Mouse (Mus musculus) G1E (cell line): Measurements from ENCODE around the gene Arhgap32. TPM values are rescaled to one million over a fixed set of nuclear protein-coding genes. Genes with fewer than 3 reads are reported as not detected.

Source experiments
- ATAC-seq: 2 replicates; pipeline ENCODE4 v1.8.0; 2016; ENCODE audit warnings: mild to moderate bottlenecking; ENCODE audit not compliant: insufficient number of reproducible peaks, poor library complexity, low FRiP score, severe bottlenecking; ENCODE audit errors: extremely low read depth
- DNase-seq: peaks from one replicate; pipeline ENCODE4 v3.0.0; 2012; ENCODE audit warnings: low spot score
- H3K27me3 ChIP-seq: 2 replicates; pipeline ENCODE4 v1.6.1; 2012; ENCODE audit warnings: mild to moderate bottlenecking, low read length, inconsistent platforms; ENCODE audit not compliant: insufficient read depth
- H3K36me3 ChIP-seq: replicated peaks from 2 replicates; pipeline ENCODE3; 2012; ENCODE audit warnings: mild to moderate bottlenecking, inconsistent platforms
- H3K4me1 ChIP-seq: 2 replicates; pipeline ENCODE4 v1.6.1; 2012; ENCODE audit warnings: low read depth, low read length, inconsistent platforms, mixed read lengths; ENCODE audit not compliant: insufficient read depth
- H3K4me3 ChIP-seq: 2 replicates; pipeline ENCODE4 v1.5.1; 2012; ENCODE audit warnings: low read depth, mild to moderate bottlenecking, inconsistent platforms, low read length, moderate library complexity, mixed read lengths
- H3K9me3 ChIP-seq: replicated peaks from 2 replicates; pipeline ENCODE4 v1.6.1; 2012; ENCODE audit warnings: inconsistent platforms
- CTCF ChIP-seq: IDR thresholded peaks from 2 replicates; pipeline ENCODE4 v1.5.1; 2012; ENCODE audit warnings: low read depth, low read length, inconsistent platforms, mixed read lengths
- GATA1 ChIP-seq: IDR thresholded peaks from 2 replicates; pipeline ENCODE4 v1.6.1; 2012; ENCODE audit warnings: borderline replicate concordance, low read length, inconsistent platforms, mixed read lengths
- GATA2 ChIP-seq: IDR thresholded peaks from 2 replicates; pipeline ENCODE4 v1.6.1; 2012; ENCODE audit warnings: low read depth, low read length, inconsistent platforms, borderline replicate concordance
- POLR2AphosphoS5 ChIP-seq: IDR thresholded peaks from 2 replicates; pipeline ENCODE4 v1.6.1; 2012; ENCODE audit warnings: low read depth, low read length, inconsistent platforms; ENCODE audit not compliant: insufficient replicate concordance
- TAL1 ChIP-seq: conservative IDR thresholded peaks from 2 replicates; pipeline ENCODE4 v1.6.1; 2012; ENCODE audit warnings: low read depth, low read length, inconsistent platforms, mixed read lengths
- polyA plus RNA-seq: library from polyadenylated mRNA; stranded (reverse); fragments of >175 nt; gene quantifications from 2 replicates; pipeline ENCODE4 v1.2.3, GENCODE M21; 2012
- total RNA-seq, 2 experiments: library from RNA; stranded (forward) in 1 of 2; stranded (reverse) in 1 of 2; fragments of 200-1000 nt in 1 of 2; fragments of >200 nt in 1 of 2; fragmentation: Nextera tagmentation in 1 of 2; gene quantifications; 2 replicates each; pipeline ENCODE4 v1.2.3; 2014 to 2017

The Arhgap32 gene
- total and polyA plus RNA-seq, 3 experiments, result 0.01 to 0.05 TPM; not detected in 1

- Histone ChIP-seq H3K4me1 (no peaks in the 10 kb centered on the region), H3K27me3 (no peaks in the 10 kb centered on the region), H3K36me3 (no peaks in the 10 kb centered on the region), H3K4me3 (no peak overlapping the region), H3K9me3 (0 out of 2 replicates have a peak, but pooled peaks cover 2% of the 10 kb centered on the region)
- ATAC-seq (no peak), DNase-seq (no peak)
- no peak for TF ChIP-seq GATA1
- no peak for TF ChIP-seq CTCF
- TF ChIP-seq GATA2, result no peak
- TF ChIP-seq TAL1, result no peak
These were observed 65.2 kb downstream of the Arhgap32 start for GRCm38 (mm10) chr9:32181170-32181569.

GRCm38 (mm10) chr9:32186489-32186888 is 70.6 kb downstream of the Arhgap32 start:
- no peak for ATAC-seq
- 0 out of 2 replicates have a peak, but pooled peaks cover 2% of the 10 kb centered on the region for H3K9me3 ChIP-seq
- H3K27me3 ChIP-seq, result no peaks in the 10 kb centered on the region
- no peaks in the 10 kb centered on the region for H3K36me3 ChIP-seq
- TF ChIP-seq POLR2AphosphoS5 (no peak), GATA1 (no peak), GATA2 (no peak), TAL1 (no peak), CTCF (no peak)
- H3K4me1 ChIP-seq, result no peaks in the 10 kb centered on the region
- no peak overlapping the region for H3K4me3 ChIP-seq
- no peak for DNase-seq

GRCm38 (mm10) chr9:32192295-32193073 is 76.5 kb downstream of the Arhgap32 start:
- no peak overlapping the region for H3K4me3 ChIP-seq
- H3K9me3 ChIP-seq, result 0 out of 2 replicates have a peak, but pooled peaks cover 3% of the 10 kb centered on the region
- no peaks in the 10 kb centered on the region for H3K27me3 ChIP-seq
- TF ChIP-seq CTCF (no peak), GATA2 (no peak), GATA1 (no peak), TAL1 (no peak), POLR2AphosphoS5 (no peak)
- DNase-seq (no peak), ATAC-seq (no peak)
- H3K36me3 ChIP-seq, result no peaks in the 10 kb centered on the region
- H3K4me1 ChIP-seq, result no peaks in the 10 kb centered on the region

- no peak overlapping the region for H3K4me3 ChIP-seq
- no peaks in the 10 kb centered on the region for H3K9me3 ChIP-seq
- TF ChIP-seq GATA1, result no peak
- no peak for TF ChIP-seq POLR2AphosphoS5
- TF ChIP-seq CTCF, result no peak
- no peak for TF ChIP-seq TAL1
- no peak for TF ChIP-seq GATA2
- no peaks in the 10 kb centered on the region for H3K36me3 ChIP-seq
- ATAC-seq, result no peak
- no peak for DNase-seq
- no peaks in the 10 kb centered on the region for H3K4me1 ChIP-seq
- no peaks in the 10 kb centered on the region for H3K27me3 ChIP-seq
These were observed 88.6 kb downstream of the Arhgap32 start for GRCm38 (mm10) chr9:32204450-32204990.

- Histone ChIP-seq H3K27me3 (no peaks in the 10 kb centered on the region), H3K4me3 (no peak overlapping the region), H3K4me1 (no peaks in the 10 kb centered on the region), H3K9me3 (peaks cover 2% of the 10 kb centered on the region; the same call in 1 of the 2 replicates), H3K36me3 (no peaks in the 10 kb centered on the region)
- DNase-seq, result no peak
- TF ChIP-seq GATA1, result no peak
- TF ChIP-seq TAL1, result no peak
- no peak for TF ChIP-seq POLR2AphosphoS5
- no peak for TF ChIP-seq GATA2
- TF ChIP-seq CTCF, result no peak
- ATAC-seq, result no peak
These were observed 91.2 kb downstream of the Arhgap32 start for GRCm38 (mm10) chr9:32207133-32207532.

- Histone ChIP-seq H3K36me3 (no peaks in the 10 kb centered on the region), H3K4me3 (no peak overlapping the region), H3K4me1 (no peaks in the 10 kb centered on the region), H3K9me3 (peaks cover 2% of the 10 kb centered on the region; the same call in 1 of the 2 replicates), H3K27me3 (no peaks in the 10 kb centered on the region)
- DNase-seq (no peak), ATAC-seq (no peak)
- no peak for TF ChIP-seq CTCF
- no peak for TF ChIP-seq TAL1
- TF ChIP-seq GATA1, result no peak
- TF ChIP-seq POLR2AphosphoS5, result no peak
- TF ChIP-seq GATA2, result no peak
These were observed 92.1 kb downstream of the Arhgap32 start for GRCm38 (mm10) chr9:32208071-32208470.
